Mouse (Mus musculus) cerebellum, adult 9-10 months (tissue): ENCODE measurements around the gene Aqp6.

ENCODE experiments used
- DNase-seq: peaks from one replicate; pipeline ENCODE4 v3.0.0; 2022

The Aqp6 gene

GRCm38 (mm10) chr15:99600986-99601822 is at the start of gene Aqp6:
TSS of gene Aqp6 (plus strand) at chr15:99601400.
- DNase-seq: no peak

DNA sequence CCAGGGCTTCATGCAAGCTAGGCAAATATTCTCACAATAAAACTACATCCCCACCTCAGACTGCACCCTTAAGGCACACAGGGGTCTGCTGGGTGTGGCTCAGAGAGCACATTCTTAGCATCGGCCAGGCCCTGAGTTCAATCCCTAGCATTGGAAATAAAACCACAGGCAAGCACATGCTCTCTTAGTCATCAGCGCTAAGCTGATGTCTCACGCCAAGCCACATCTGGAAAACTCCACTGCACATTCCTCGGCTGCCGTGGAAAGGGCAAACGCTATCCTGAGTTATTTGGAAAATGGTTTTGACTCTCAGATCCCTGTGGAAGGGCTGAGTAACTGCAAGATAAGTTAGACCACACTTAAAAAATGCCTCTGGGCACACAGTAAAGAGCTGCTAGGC is 47.4 kb upstream of the Aqp6 start:
- DNase-seq: no peak

- no peak for DNase-seq
Measured at GRCm38 (mm10) chr15:99558947-99559346, 42.3 kb upstream of the Aqp6 start.

- no peak for DNase-seq
Measured at GRCm38 (mm10) chr15:99560246-99560645, 41.0 kb upstream of the Aqp6 start.

GRCm38 (mm10) chr15:99567371-99567770 is 33.8 kb upstream of the Aqp6 start:
- no peak for DNase-seq

DNA sequence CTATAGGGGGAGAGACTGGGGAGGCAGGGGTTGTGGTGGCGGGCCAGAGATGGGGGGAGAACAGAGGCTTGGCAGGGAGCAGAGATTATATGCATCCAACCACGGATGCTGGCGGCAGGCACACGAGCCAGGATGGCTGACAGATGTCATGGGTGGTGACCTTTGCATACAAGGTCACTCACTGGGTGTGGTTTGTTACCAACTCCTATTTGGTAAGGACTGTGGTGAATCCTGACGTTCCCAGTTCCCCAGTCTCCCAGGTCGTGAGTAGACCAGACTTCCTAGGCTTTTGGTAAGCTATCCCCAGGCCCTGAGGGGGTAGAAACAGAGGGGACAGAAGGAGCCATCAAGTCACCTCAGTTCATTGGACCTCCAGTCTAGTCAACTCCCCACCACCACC is 32.5 kb upstream of the Aqp6 start:
- no peak for DNase-seq

DNA sequence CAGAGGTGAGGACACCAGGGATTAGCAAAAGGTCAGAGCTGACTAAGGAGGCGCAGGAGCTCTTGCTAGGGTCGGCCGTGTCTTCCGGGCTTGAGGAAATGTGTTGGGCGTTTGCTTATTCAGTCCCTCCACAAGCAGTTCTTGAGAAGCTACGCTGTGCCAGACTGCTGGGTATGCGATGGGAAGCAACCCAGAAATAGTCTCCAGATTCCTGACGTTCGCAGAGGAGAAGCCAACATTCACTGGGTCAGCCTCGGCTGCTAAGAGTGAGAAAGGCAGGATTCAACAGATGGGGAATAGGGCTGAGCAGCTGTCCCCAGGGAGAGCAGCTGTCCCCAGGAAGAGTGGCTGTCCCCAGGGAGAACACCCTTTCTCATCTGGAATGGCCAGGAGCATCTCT is 32.1 kb upstream of the Aqp6 start:
- no peak for DNase-seq

- peak; percentile 54 for DNase-seq
Measured at GRCm38 (mm10) chr15:99578802-99579485, 22.3 kb upstream of the Aqp6 start, which contains the start of gene Aqp2. TSS of gene Aqp2 (plus strand) at chr15:99579055.

DNA sequence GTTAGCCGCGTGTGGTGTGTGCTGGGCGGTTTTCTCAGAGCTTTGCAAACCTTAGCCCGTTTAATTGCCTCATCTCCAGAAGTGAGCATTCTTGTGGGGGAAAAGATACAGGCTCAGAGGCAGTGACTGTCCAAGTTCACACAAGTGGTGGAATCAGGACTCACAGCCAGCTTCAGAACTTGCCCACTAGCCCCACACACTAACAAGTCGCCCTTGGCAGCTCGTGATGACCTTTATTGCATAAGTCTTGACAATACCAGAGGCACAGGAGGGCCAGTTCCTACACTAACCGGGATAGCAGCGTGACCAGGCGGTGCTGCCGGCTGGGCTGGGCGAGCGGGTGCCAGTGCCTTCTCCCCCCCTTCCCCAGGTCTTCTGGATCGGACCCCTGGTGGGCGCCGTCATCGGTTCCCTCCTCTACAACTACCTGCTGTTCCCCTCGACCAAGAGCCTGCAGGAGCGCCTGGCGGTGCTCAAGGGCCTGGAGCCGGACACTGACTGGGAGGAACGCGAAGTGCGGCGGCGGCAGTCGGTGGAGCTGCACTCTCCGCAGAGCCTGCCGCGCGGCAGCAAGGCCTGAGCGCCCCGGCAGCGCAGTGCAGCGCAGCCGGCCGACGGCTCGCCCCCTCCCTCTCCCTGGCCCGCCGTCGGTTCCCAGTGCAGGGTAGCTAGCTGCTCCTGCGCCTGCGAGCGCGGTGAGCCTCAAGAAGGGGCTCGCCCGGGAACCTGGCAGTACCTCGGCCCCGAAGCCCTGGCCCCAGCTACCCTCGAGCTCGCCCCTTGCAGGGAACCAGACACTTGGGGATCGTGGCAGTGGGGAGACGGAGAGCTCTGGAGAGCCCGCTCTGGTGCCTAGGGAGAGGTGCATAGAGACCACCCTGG is 17.5 kb upstream of the Aqp6 start:
- no peak for DNase-seq

- peak; percentile 11 for DNase-seq
Measured at GRCm38 (mm10) chr15:99584407-99585202, 16.6 kb upstream of the Aqp6 start.

DNA sequence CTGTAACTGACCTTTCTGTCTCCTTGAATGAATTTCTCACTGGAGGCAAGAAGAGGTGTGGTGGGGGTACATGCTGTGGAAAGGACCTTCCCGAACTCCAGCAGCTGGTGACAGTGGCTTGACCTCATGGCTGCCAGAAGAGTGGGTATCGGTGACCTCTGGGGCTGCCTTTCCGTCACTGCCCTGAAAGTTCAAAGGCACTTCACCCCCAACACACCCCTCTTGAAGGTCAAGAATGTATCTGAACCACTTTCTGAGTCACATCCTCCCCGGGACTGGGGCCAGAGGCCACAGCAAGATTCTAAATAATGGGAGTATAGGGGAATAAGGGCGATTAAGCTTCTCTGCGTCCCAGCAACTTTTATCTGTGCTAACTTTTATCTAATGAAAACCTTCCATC is 15.5 kb upstream of the Aqp6 start:
- no peak for DNase-seq

- no peak for DNase-seq
Measured at GRCm38 (mm10) chr15:99586525-99586924, 14.7 kb upstream of the Aqp6 start.

- DNase-seq: no peak
Measured at GRCm38 (mm10) chr15:99589237-99589636, 12.0 kb upstream of the Aqp6 start.

- DNase-seq: no peak
Measured at GRCm38 (mm10) chr15:99589704-99590103, 11.5 kb upstream of the Aqp6 start.

GRCm38 (mm10) chr15:99590429-99591084 is 10.6 kb upstream of the Aqp6 start, which contains the start of gene Aqp5:
TSS of gene Aqp5 (plus strand) at chr15:99590782.
- DNase-seq: no peak

GRCm38 (mm10) chr15:99592177-99592576 is 9.0 kb upstream of the Aqp6 start:
- DNase-seq: peak; percentile 47

DNA sequence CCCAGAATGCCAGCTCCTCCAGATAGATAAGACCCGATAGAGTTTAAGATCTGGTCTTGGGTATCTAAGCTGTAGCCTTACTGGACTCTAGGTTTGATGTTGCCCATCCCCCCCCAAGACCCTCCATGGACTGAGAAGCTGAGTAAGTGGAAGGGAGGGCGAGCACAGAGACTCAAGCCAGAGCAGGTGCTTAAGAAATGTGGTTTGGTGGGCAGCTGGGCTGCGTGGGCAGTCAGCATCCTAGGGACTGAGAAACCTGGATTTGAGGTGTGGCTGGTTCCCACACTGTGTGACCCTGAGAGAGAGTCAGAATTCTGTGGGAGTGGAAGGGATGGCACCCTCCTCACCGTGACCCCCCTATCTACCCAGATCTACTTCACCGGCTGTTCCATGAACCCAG is 8.3 kb upstream of the Aqp6 start:
- no peak for DNase-seq

GRCm38 (mm10) chr15:99594951-99595350 is 6.2 kb upstream of the Aqp6 start:
- peak; percentile 39 for DNase-seq

DNA sequence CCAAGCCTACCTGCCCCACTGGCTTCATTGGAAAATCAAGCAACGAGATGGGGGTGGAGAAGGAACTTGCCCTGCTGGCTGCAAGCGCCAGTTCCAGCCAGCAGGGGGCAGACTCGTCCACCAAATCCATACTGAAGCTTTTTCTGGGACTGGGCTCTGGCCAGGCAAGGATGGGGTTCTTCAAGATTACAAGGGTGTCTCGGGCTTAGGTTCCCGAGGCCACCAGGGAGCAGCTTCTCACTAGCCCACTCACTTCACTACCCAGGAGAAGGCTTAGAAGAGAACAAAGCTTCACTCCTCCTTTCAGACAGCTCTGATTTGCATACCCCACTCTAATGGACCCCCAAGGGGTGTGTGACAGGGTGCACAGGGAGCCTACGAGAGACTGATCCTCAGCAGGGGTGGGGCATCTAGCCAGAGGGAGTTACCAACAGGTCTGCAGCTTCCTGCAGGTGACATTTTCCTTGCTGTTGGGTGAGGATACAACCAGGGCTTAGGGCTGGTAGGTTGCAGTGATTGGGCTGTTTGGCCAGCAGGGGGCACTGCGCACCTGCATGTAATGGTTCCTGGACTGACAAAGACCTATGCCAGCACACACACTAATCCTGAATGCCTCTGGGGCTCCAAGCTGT is 5.0 kb upstream of the Aqp6 start:
- DNase-seq: peak; percentile 98

DNA sequence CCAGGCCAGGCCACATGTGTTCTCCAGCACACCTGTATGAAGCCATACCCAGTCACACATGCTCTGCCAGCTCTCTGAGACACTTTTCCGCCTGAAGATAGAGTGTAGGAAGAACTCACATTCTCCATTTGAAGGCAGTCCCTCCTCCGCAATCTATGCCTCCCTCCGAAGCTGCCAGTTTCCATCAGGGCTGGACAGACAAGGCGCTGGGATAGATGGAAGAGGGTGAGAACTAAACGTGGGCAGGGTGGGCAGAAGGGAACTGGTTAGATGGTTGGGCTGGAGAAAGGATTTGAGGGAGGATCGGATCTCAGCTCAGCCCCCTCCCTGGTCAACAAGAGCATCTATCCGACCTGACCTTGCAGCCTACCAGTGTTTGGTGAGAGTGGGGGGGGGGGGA is 4.4 kb upstream of the Aqp6 start:
- DNase-seq: peak; percentile 67

- peak; percentile 50 for DNase-seq
Measured at GRCm38 (mm10) chr15:99597596-99597995, 3.6 kb upstream of the Aqp6 start.
